Mouse (Mus musculus) megakaryocyte, embryonic 14.5 days (primary cell): ENCODE measurements at regions not wholly inside any gene's neighbourhood (a gene's known extent, or its start where the extent isn't known, plus 50 kb on each side); places are given as distances from the start of the nearest gene placed in this dataset.

Source experiments
- FLI1 ChIP-seq: IDR thresholded peaks from 2 replicates; pipeline ENCODE4 v1.6.1; 2012; ENCODE audit warnings: low read length, inconsistent platforms, mixed read lengths
- GATA1 ChIP-seq: IDR thresholded peaks from 3 replicates; pipeline ENCODE4 v1.6.1; 2012; ENCODE audit warnings: mixed read lengths, low read length, inconsistent platforms, borderline replicate concordance

DNA sequence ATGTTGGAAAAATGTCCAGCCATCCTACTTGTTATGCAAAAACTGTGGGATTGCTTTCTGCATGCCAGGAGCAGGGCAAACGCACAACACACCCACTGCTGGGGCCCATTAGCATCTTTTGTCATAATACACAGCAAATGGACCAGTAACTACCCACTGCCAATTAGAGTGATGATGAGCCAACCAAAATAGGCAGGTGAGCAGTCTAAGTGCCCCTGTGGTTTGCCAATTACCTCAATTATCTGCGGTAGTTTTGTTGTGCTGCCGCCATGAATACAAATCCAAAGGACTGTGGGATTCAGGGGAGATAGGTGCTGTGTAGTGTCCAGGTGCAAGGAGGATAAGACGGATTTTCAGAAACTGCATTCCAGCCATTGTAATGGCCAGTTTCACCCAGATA, 796.5 kb upstream of the Map3k7 start:
- TF ChIP-seq GATA1 (no peak), FLI1 (no peak)
